Mouse (Mus musculus) CD8-positive naive resting alpha-beta T cell, adult 57 days (primary cell): ENCODE measurements around the gene Gtf2a1. TPM values are rescaled to one million over a fixed set of nuclear protein-coding genes. Genes with fewer than 3 reads are reported as not detected.

Source experiments
- total RNA-seq: library from RNA; stranded (reverse); gene quantifications from one replicate; pipeline ENCODE4 v1.2.4, GENCODE M21; 2023

Gene Gtf2a1
- total RNA-seq = 39.0 TPM

GRCm38 (mm10) chr12:91589847-91590690 is at the start of gene Gtf2a1:
TSS of gene Gtf2a1 (minus strand) at chr12:91590487.

Other genes with a start within 250 kb of the Gtf2a1 start
- gene Cep128, start 206.1 kb downstream of the Gtf2a1 start, total RNA-seq = 11.5 TPM
- not detected for gene Tshr, start 205.9 kb downstream of the Gtf2a1 start, total RNA-seq
- gene Ston2, start 197.9 kb upstream of the Gtf2a1 start, total RNA-seq = 1.7 TPM